Mouse (Mus musculus): Measurements from ENCODE around the gene Rab3a. TPM values are rescaled to one million over a fixed set of nuclear protein-coding genes. Genes with fewer than 3 reads are reported as not detected.

Gene Rab3a
- polyA plus RNA-seq, 1 experiment, result 14.4 TPM

GRCm38 (mm10) chr8:70713991-70714390 is 40.5 kb upstream of the Rab3a start:
- Histone ChIP-seq H3ac (ENCODE audit: control insufficient read depth, insufficient read length, low read depth) (no peak overlapping the region), H3K79me3 (ENCODE audit: low read depth) (no peaks in the 10 kb centered on the region), H3K27me3 (ENCODE audit: control insufficient read depth, insufficient read depth, insufficient read length) (no peaks in the 10 kb centered on the region), H3K4me3 (ENCODE audit: insufficient read depth, poor library complexity, severe bottlenecking) (no peak overlapping the region), H3K36me3 (ENCODE audit: control insufficient read depth, insufficient read depth) (no peaks in the 10 kb centered on the region), H3K79me2 (ENCODE audit: control insufficient read depth, insufficient read depth) (no peaks in the 10 kb centered on the region)
- no peak for TF ChIP-seq CTCF (IDR thresholded peaks at IDR 0.05; ENCODE audit: control insufficient read depth, insufficient read depth, insufficient read length)
- TF ChIP-seq USF1 (IDR thresholded peaks at IDR 0.05; ENCODE audit: low read depth), result no peak
- TF ChIP-seq MAX (IDR thresholded peaks at IDR 0.05), result no peak
- TF ChIP-seq MYOG (IDR thresholded peaks at IDR 0.05; ENCODE audit: control insufficient read depth, extremely low read depth, insufficient read length), result no peak
- no peak for TF ChIP-seq FOSL1 (IDR thresholded peaks at IDR 0.05; ENCODE audit: insufficient read depth, low read length, poor library complexity, severe bottlenecking)
- no peak for TF ChIP-seq MYOD1 (IDR thresholded peaks at IDR 0.05; ENCODE audit: control insufficient read depth, insufficient read length, low read depth)
- TF ChIP-seq CEBPB (IDR thresholded peaks at IDR 0.05; ENCODE audit: low read depth), result no peak

DNA sequence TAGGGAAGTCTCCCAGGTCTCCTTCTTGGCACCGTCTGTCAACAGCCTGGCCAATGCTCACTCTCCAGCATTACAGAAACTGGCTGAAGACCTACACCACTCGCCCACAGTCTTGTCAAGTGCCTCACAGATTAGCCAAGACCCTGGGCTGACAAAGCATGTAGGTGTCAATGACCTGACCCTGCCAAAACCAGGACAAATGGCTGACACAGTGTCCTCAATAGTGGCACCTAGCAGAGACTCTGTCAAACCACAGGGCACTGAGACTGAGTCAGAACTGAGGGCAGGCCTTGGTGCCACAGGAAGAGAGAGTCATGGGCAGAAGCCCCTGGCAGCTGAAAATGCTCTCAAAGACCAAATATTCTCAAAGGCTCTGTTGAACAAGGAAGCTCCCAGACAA is 39.4 kb upstream of the Rab3a start:
- Histone ChIP-seq H3K79me2 (ENCODE audit: control insufficient read depth, insufficient read depth) (no peaks in the 10 kb centered on the region), H3K4me3 (ENCODE audit: insufficient read depth, poor library complexity, severe bottlenecking) (no peak overlapping the region), H3ac (ENCODE audit: control insufficient read depth, insufficient read length, low read depth) (no peak overlapping the region), H3K36me3 (ENCODE audit: control insufficient read depth, insufficient read depth) (no peaks in the 10 kb centered on the region), H3K79me3 (ENCODE audit: low read depth) (no peaks in the 10 kb centered on the region), H3K27me3 (ENCODE audit: control insufficient read depth, insufficient read depth, insufficient read length) (no peaks in the 10 kb centered on the region)
- TF ChIP-seq CTCF (IDR thresholded peaks at IDR 0.05; ENCODE audit: control insufficient read depth, insufficient read depth, insufficient read length), result no peak

GRCm38 (mm10) chr8:70716521-70717400 is 37.7 kb upstream of the Rab3a start:
- no peaks in the 10 kb centered on the region for H3K79me2 ChIP-seq (ENCODE audit: control insufficient read depth, insufficient read depth)
- H3ac ChIP-seq (ENCODE audit: control insufficient read depth, insufficient read length, low read depth), result no peak overlapping the region
- no peaks in the 10 kb centered on the region for H3K79me3 ChIP-seq (ENCODE audit: low read depth)
- no peaks in the 10 kb centered on the region for H3K27me3 ChIP-seq (ENCODE audit: control insufficient read depth, insufficient read depth, insufficient read length)
- TF ChIP-seq MYOD1 (IDR thresholded peaks at IDR 0.05; ENCODE audit: control insufficient read depth, insufficient read length, low read depth) (no peak), FOSL1 (IDR thresholded peaks at IDR 0.05; ENCODE audit: insufficient read depth, low read length, poor library complexity, severe bottlenecking) (no peak), MYOG (IDR thresholded peaks at IDR 0.05; ENCODE audit: control insufficient read depth, extremely low read depth, insufficient read length) (no peak), USF1 (IDR thresholded peaks at IDR 0.05; ENCODE audit: low read depth) (no peak), MAX (IDR thresholded peaks at IDR 0.05) (no peak), CTCF (IDR thresholded peaks at IDR 0.05; ENCODE audit: control insufficient read depth, insufficient read depth, insufficient read length) (no peak), CEBPB (IDR thresholded peaks at IDR 0.05; ENCODE audit: low read depth) (no peak)
- H3K36me3 ChIP-seq (ENCODE audit: control insufficient read depth, insufficient read depth), result no peaks in the 10 kb centered on the region
- H3K4me3 ChIP-seq (ENCODE audit: insufficient read depth, poor library complexity, severe bottlenecking), result no peak overlapping the region

GRCm38 (mm10) chr8:70718297-70718696 is 36.2 kb upstream of the Rab3a start, which contains the start of gene Gm3336:
Gene Gm3336, plus strand, starts transcription at chr8:70718543.
- Histone ChIP-seq H3K79me2 (ENCODE audit: control insufficient read depth, insufficient read depth) (no peaks in the 10 kb centered on the region), H3K4me3 (ENCODE audit: insufficient read depth, poor library complexity, severe bottlenecking) (no peak within 1 kb of the TSS), H3K79me3 (ENCODE audit: low read depth) (no peaks in the 10 kb centered on the region), H3ac (ENCODE audit: control insufficient read depth, insufficient read length, low read depth) (no peak within 1 kb of the TSS), H3K36me3 (ENCODE audit: control insufficient read depth, insufficient read depth) (no peaks in the 10 kb centered on the region), H3K27me3 (ENCODE audit: control insufficient read depth, insufficient read depth, insufficient read length) (no peaks in the 10 kb centered on the region)
- no peak for TF ChIP-seq USF1 (IDR thresholded peaks at IDR 0.05; ENCODE audit: low read depth)
- peak; percentile 88 for TF ChIP-seq CTCF (IDR thresholded peaks at IDR 0.05; ENCODE audit: control insufficient read depth, insufficient read depth, insufficient read length)

GRCm38 (mm10) chr8:70719796-70720270 is 34.6 kb upstream of the Rab3a start:
- no peaks in the 10 kb centered on the region for H3K79me2 ChIP-seq (ENCODE audit: control insufficient read depth, insufficient read depth)
- no peak overlapping the region for H3ac ChIP-seq (ENCODE audit: control insufficient read depth, insufficient read length, low read depth)
- H3K79me3 ChIP-seq (ENCODE audit: low read depth), result no peaks in the 10 kb centered on the region
- TF ChIP-seq CTCF (IDR thresholded peaks at IDR 0.05; ENCODE audit: control insufficient read depth, insufficient read depth, insufficient read length) (no peak), FOSL1 (IDR thresholded peaks at IDR 0.05; ENCODE audit: insufficient read depth, low read length, poor library complexity, severe bottlenecking) (no peak), USF1 (IDR thresholded peaks at IDR 0.05; ENCODE audit: low read depth) (no peak), MYOD1 (IDR thresholded peaks at IDR 0.05; ENCODE audit: control insufficient read depth, insufficient read length, low read depth) (peak; percentile 63)
- no peaks in the 10 kb centered on the region for H3K27me3 ChIP-seq (ENCODE audit: control insufficient read depth, insufficient read depth, insufficient read length)
- H3K4me3 ChIP-seq (ENCODE audit: insufficient read depth, poor library complexity, severe bottlenecking), result no peak overlapping the region
- no peaks in the 10 kb centered on the region for H3K36me3 ChIP-seq (ENCODE audit: control insufficient read depth, insufficient read depth)

- Histone ChIP-seq H3K36me3 (ENCODE audit: control insufficient read depth, insufficient read depth) (no peaks in the 10 kb centered on the region), H3K27me3 (ENCODE audit: control insufficient read depth, insufficient read depth, insufficient read length) (no peaks in the 10 kb centered on the region), H3K79me2 (ENCODE audit: control insufficient read depth, insufficient read depth) (no peaks in the 10 kb centered on the region), H3K4me3 (ENCODE audit: insufficient read depth, poor library complexity, severe bottlenecking) (no peak overlapping the region), H3K79me3 (ENCODE audit: low read depth) (no peaks in the 10 kb centered on the region), H3ac (ENCODE audit: control insufficient read depth, insufficient read length, low read depth) (no peak overlapping the region)
- TF ChIP-seq CTCF (IDR thresholded peaks at IDR 0.05; ENCODE audit: control insufficient read depth, insufficient read depth, insufficient read length), result peak; percentile 71
- no peak for TF ChIP-seq MYOG (IDR thresholded peaks at IDR 0.05; ENCODE audit: control insufficient read depth, extremely low read depth, insufficient read length)
Observed at GRCm38 (mm10) chr8:70720739-70721138, 33.7 kb upstream of the Rab3a start.

Data from C2C12 (cell line).